Mouse (Mus musculus): ENCODE measurements around the gene Palld.

DNA sequence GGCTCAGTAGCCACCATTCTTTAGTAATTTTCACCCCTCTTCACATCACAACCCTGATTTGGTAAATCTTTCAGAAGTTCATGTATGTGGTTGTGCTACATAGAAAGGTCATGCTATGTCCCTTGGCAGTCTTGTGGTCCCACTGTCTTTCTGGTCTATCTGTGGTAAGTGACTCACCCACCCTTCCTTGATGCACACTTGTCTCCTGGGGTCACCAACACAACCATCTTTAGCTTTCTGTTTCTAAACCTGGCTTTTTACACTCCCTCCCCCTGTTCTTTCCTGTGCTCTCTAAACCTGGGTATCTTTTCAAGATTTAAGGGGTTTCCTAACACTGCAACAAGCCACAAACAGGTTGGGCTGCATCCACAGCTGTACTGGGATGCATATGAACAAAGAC, 345.5 kb downstream of the Palld start:
- no peak for TF ChIP-seq GATA1 (IDR thresholded peaks at IDR 0.05; ENCODE audit: borderline replicate concordance, low read length)
- TF ChIP-seq FLI1 (IDR thresholded peaks at IDR 0.05; ENCODE audit: low read length), result no peak
